Mouse (Mus musculus): Measurements from ENCODE around the gene Sobp.

GRCm38 (mm10) chr10:42995484-42995895 lies 178.8 kb downstream of the Sobp start:
- no peak for TF ChIP-seq CTCF (conservative IDR thresholded peaks at IDR 0.05; ENCODE audit: insufficient read depth, insufficient read length, low read depth, low read length)
- no peak for TF ChIP-seq POLR2A (IDR thresholded peaks at IDR 0.05; ENCODE audit: low read depth, low read length)

Data from kidney, adult 2 months (tissue).